Mouse (Mus musculus): ENCODE measurements around the gene 4930415O20Rik. TPM values are rescaled to one million over a fixed set of nuclear protein-coding genes. Genes with fewer than 3 reads are reported as not detected.

Gene 4930415O20Rik
- polyA plus RNA-seq, 1 experiment from 2014 or later: not detected

DNA sequence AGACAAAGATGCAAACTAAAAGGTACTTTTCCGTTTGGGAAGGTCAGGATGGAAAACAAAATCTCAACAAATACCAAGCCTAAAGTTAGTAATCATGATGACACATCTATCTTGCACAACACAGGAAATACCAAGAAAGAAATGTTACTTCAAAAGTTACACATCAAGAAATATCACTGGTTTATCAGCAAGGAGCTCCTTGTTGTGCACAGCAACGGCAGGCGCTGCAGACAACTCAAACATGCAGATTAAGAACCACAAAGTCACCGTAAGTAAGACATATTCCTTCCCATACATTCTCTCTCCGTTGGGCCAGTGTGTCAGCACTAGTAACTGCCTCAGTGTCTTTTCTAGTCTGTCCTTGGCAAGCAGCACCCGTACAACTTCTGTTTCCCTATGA is 29.7 kb upstream of the 4930415O20Rik start:
- Histone ChIP-seq H3K9ac (replicated peaks) (no peak overlapping the region), H3K9me3 (no peaks in the 10 kb centered on the region), H3K27me3 (no peaks in the 10 kb centered on the region), H3K27ac (no peak overlapping the region), H3K4me2 (replicated peaks) (no peak overlapping the region), H3K36me3 (peaks cover 55% of the 10 kb centered on the region), H3K4me1 (replicated peaks) (no peaks in the 10 kb centered on the region), H3K4me3 (replicated peaks) (no peak overlapping the region)
- 94% methylated on average over 6 of the region's 6 CpGs for WGBS
- ATAC-seq: no peak

DNA sequence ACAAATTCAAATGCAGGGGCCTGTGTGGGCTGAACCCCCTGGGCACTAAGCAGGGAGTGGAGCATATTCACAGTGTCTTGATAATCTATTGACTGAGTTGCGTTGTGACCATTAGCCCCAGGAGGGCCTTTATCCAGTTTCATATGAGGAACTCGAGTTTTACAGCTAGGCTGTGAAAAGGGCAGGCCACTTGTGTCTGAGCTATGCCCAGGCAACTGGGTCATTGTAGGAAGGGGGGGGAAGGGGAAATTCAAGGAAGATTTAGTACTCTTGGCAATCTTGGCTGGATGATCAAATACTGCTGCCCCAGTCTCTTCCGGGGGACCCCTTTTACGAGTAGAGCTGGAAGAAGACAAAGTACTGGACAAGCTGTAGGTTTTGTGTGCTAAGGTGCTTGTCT is 27.5 kb upstream of the 4930415O20Rik start:
- no peak overlapping the region for H3K9ac ChIP-seq (replicated peaks)
- H3K36me3 ChIP-seq: peaks cover 76% of the 10 kb centered on the region
- H3K27me3 ChIP-seq: no peaks in the 10 kb centered on the region
- no peaks in the 10 kb centered on the region for H3K4me1 ChIP-seq (replicated peaks)
- no peak for ATAC-seq
- 88% methylated on average over 4 of the region's 4 CpGs for WGBS
- no peak overlapping the region for H3K4me2 ChIP-seq (replicated peaks)
- no peaks in the 10 kb centered on the region for H3K9me3 ChIP-seq
- H3K4me3 ChIP-seq (replicated peaks): no peak overlapping the region
- no peak overlapping the region for H3K27ac ChIP-seq

DNA sequence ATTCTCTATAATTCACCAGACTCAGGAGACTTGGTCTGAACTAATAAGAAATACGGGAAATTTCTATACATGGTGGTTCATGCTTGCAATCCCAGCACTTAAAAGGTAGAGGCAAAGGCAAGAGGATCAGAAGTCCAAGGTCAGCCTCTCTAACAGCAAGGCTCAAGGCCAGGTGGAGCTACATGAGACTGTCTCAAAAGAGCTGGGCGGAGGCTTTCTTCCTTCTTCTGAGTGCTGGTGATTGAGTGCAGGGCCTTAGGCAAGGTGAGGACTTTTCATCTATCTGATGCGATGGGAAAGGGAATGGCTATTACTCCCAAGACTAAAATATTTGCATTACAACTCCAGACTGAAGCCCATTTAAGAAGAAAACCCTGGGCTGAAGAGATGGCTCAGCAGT is 25.7 kb upstream of the 4930415O20Rik start:
- no peaks in the 10 kb centered on the region for H3K9me3 ChIP-seq
- no peak overlapping the region for H3K4me3 ChIP-seq (replicated peaks)
- no peaks in the 10 kb centered on the region for H3K4me1 ChIP-seq (replicated peaks)
- no peak overlapping the region for H3K4me2 ChIP-seq (replicated peaks)
- WGBS: 98% methylated on average over 3 of the region's 3 CpGs
- no peak overlapping the region for H3K9ac ChIP-seq (replicated peaks)
- no peak overlapping the region for H3K27ac ChIP-seq
- H3K27me3 ChIP-seq: no peaks in the 10 kb centered on the region
- no peak for ATAC-seq
- H3K36me3 ChIP-seq: peaks cover 78% of the 10 kb centered on the region

DNA sequence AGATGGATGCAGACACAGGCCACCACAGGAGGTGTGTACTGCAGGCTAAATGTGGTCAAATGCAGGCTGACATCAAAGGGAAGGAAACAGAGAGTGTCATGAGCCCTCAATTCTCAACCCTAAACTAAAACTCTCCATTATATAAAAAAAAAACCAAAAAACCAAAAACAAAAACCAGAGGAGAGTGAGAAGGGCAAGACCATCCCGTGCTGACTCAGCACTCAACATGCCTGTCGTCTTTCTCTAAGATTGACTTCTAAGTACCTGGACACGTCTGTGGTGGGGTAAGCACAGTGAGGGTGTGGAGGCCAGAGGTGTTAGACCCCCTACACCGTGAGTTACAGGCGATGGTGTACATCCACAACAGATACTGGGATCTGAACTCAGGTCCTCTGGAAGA is 24.0 kb upstream of the 4930415O20Rik start:
- H3K9me3 ChIP-seq: no peaks in the 10 kb centered on the region
- 93% methylated on average over 5 of the region's 5 CpGs for WGBS
- H3K4me1 ChIP-seq (replicated peaks): no peaks in the 10 kb centered on the region
- H3K4me2 ChIP-seq (replicated peaks): no peak overlapping the region
- no peaks in the 10 kb centered on the region for H3K27me3 ChIP-seq
- ATAC-seq: no peak
- no peak overlapping the region for H3K4me3 ChIP-seq (replicated peaks)
- no peak overlapping the region for H3K9ac ChIP-seq (replicated peaks)
- H3K27ac ChIP-seq: no peak overlapping the region
- peaks cover 86% of the 10 kb centered on the region for H3K36me3 ChIP-seq

DNA sequence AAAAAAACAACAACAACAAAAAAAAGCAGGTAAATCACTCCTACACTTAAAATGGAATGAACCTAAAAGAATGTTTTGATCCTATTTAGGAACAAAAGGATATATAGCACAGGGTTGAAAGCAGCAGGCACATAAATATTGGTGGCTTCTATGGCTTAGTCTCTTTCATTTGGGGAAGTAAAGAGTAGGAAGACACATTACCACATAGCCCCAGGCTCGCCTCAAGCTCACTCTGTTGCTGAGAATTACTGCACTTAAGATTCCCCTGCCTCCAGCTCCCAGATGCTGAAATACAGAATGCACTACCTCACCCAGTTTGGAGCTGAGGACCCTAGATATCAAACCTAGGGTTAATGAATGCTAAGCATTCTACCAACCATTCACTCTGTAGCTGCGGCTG is 18.0 kb upstream of the 4930415O20Rik start:
- no peaks in the 10 kb centered on the region for H3K27me3 ChIP-seq

DNA sequence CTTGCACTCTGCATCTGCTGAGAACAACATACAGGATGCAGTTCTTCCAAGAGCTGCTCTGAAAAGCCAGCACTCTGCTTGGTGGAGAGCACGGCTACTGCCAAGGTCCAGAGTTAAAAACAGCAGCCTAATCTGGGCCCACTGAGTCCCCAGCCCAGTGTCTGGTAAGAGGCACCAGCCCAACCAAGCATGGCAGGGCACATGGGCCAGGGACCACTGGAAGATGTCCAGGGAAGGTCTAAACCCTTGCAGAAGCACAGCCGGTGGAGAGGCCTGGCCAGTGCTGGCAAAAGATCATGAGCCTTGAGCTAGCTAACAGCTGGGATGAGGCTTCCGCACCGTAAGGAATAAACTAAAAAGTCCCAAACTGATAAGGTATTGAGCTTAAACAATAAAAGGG is 14.9 kb upstream of the 4930415O20Rik start:
- H3K9ac ChIP-seq (replicated peaks): no peak overlapping the region
- H3K27me3 ChIP-seq: no peaks in the 10 kb centered on the region
- no peaks in the 10 kb centered on the region for H3K9me3 ChIP-seq
- H3K4me1 ChIP-seq (replicated peaks): no peaks in the 10 kb centered on the region
- no peak for ATAC-seq
- no peak overlapping the region for H3K4me3 ChIP-seq (replicated peaks)
- no peak overlapping the region for H3K27ac ChIP-seq
- WGBS: 92% methylated on average over 4 of the region's 4 CpGs
- peaks cover 71% of the 10 kb centered on the region for H3K36me3 ChIP-seq
- no peak overlapping the region for H3K4me2 ChIP-seq (replicated peaks)

More for the DNA sequence above, 18.0 kb upstream of the 4930415O20Rik start:
- Histone ChIP-seq H3K9me3 (no peaks in the 10 kb centered on the region), H3K4me2 (replicated peaks) (no peak overlapping the region), H3K4me1 (replicated peaks) (no peaks in the 10 kb centered on the region), H3K36me3 (peaks cover 69% of the 10 kb centered on the region), H3K9ac (replicated peaks) (no peak overlapping the region), H3K4me3 (replicated peaks) (no peak overlapping the region), H3K27ac (no peak overlapping the region)
- ATAC-seq: no peak
- 95% methylated on average over 2 of the region's 2 CpGs for WGBS

DNA sequence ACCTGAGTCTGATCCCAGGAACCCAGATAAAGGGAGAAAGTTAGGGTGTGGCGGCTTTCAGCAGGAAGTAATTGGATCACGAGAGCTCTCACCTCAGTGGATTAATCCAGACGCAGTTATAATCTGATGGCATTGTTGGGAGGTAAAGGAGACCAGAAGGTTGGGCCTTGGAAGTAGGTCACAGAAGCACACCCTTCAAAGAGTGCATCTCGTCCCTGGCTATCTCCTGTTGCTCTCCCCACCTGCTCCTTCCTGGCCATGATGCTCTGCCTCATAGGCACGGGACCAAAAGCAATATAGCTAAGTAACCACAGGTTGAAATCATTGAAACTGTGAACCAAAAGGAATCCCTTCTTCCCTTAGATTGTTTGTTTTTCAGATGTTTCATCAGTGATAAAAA is 13.6 kb upstream of the 4930415O20Rik start:
- no peaks in the 10 kb centered on the region for H3K9me3 ChIP-seq
- peaks cover 58% of the 10 kb centered on the region for H3K36me3 ChIP-seq
- H3K27ac ChIP-seq: no peak overlapping the region
- no peak overlapping the region for H3K4me2 ChIP-seq (replicated peaks)
- no peak overlapping the region for H3K9ac ChIP-seq (replicated peaks)
- H3K27me3 ChIP-seq: no peaks in the 10 kb centered on the region
- 88% methylated on average over 5 of the region's 5 CpGs for WGBS
- ATAC-seq: no peak
- no peaks in the 10 kb centered on the region for H3K4me1 ChIP-seq (replicated peaks)
- H3K4me3 ChIP-seq (replicated peaks): no peak overlapping the region

DNA sequence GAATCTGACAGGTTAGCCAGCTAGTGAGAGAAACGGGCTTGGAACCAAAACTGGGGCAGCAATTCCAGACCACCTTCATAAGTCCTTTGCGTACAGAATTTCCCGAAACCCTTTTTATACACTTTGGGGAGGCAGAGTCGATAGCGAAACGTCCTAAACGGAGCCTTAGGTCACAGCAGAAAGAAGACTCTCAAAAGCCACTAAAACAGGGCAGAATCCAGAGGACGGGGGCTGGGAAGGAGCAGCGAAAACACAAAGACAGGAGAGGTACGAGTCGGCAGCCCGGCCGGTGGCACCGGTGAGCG is 3.9 kb upstream of the 4930415O20Rik start:
- Histone ChIP-seq H3K9me3 (no peaks in the 10 kb centered on the region), H3K27me3 (no peaks in the 10 kb centered on the region), H3K4me3 (replicated peaks) (peak overlapping the region; percentile 90), H3K4me1 (replicated peaks) (peaks cover 40% of the 10 kb centered on the region), H3K27ac (peak overlapping the region; percentile 94), H3K4me2 (replicated peaks) (peak overlapping the region; percentile 75), H3K36me3 (peaks cover 12% of the 10 kb centered on the region), H3K9ac (replicated peaks) (peak overlapping the region; percentile 95)
- WGBS: under 1% methylated on average over 15 of the region's 15 CpGs
- ATAC-seq: no peak

DNA sequence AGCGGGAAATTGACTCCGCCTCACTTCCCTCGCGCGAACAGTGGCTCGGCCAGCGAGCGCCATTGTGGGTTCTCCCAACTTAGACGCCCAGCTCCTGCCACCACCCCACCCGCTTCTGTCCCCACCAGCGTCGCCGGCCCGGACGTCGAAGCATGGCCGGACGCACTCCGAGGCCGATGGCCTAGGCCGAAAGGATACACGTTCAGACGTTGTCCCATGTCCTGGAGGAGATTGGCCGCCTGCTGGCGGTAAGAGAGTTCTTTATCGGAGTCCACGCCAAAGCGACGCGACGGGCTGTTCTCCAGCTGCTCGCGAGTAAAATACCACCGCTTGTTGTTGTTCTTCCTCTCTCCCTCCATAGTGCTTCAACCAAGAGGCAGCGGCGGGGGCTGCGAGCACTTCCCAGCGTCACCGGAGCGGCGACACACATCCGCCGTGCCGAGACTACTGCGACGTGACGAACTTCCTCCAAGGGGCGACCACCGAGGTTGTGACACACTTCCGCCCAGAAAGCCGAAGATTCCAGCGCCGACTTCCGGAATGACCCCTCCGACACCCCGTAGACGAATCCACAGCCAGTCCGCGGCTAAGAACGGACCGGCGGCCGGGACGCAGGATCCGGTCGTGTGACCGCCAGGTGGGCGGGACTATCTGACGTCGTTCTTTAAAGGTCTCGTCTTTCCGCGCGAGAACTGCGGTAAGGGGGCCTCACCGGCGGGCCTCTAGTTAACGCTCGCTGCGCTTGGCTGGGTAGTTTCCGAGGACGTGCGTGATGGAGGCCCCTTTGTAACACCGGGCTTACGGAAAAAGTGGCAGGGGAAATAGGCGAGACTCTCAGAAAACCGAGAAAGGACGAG is 3.3 kb upstream of the 4930415O20Rik start:
- under 1% methylated on average over 88 of the region's 88 CpGs for WGBS

DNA sequence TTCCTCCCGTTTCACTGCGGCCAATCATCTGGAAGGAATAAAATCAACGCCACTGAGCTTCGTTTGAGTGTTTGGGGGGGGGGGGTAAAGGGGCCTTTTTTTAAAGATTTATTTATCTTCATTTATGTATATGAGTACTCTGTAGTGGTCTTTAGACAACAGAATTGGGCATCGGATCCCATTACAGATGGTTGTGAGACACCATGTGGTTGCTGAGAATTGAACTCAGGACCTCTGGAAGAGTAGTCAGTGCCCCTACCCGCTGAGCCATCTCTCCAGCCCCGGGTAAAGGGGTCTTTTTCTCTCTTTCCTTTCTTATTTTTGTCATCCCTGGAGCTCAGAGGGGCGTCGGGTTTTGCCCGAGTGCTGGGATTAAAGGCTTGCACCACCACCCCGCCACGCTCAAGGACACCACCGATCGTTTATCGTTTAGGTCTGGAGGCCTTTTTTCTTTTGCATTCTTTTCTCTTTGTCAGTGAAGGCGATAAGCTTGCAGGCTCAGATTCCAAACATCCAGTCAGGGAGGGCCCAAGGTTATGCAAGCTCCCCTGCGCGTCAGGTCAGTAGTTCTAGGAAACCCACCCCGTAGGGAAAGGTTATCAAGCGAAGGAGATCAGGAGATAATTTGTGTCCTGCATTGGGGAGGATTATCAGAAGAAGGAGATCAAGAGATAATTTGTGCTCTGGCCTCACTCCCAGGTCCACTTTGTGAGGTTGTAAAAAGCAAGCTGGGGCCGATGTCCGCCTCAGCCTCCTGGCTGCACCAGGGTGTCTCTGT is 2.4 kb upstream of the 4930415O20Rik start:
- peak; percentile 17; the same call in 1 of the 2 replicates for ATAC-seq
- H3K4me1 ChIP-seq (replicated peaks): peaks cover 37% of the 10 kb centered on the region
- no peaks in the 10 kb centered on the region for H3K27me3 ChIP-seq
- peak overlapping the region; percentile 81 for H3K4me2 ChIP-seq (replicated peaks)
- H3K36me3 ChIP-seq: peaks cover 2% of the 10 kb centered on the region
- no peaks in the 10 kb centered on the region for H3K9me3 ChIP-seq
- 12% methylated on average over 22 of the region's 22 CpGs for WGBS
- H3K9ac ChIP-seq (replicated peaks): peak overlapping the region; percentile 78
- peak overlapping the region; percentile 88 for H3K27ac ChIP-seq
- H3K4me3 ChIP-seq (replicated peaks): peak overlapping the region; percentile 55

More for the DNA sequence above, 3.3 kb upstream of the 4930415O20Rik start:
- Histone ChIP-seq H3K4me3 (replicated peaks) (peak overlapping the region; percentile 90), H3K4me1 (replicated peaks) (peaks cover 40% of the 10 kb centered on the region), H3K9ac (replicated peaks) (peak overlapping the region; percentile 95), H3K36me3 (peaks cover 12% of the 10 kb centered on the region), H3K4me2 (replicated peaks) (peak overlapping the region; percentile 81), H3K27ac (peak overlapping the region; percentile 94), H3K27me3 (no peaks in the 10 kb centered on the region), H3K9me3 (no peaks in the 10 kb centered on the region)
- peak; percentile 98 for ATAC-seq

DNA sequence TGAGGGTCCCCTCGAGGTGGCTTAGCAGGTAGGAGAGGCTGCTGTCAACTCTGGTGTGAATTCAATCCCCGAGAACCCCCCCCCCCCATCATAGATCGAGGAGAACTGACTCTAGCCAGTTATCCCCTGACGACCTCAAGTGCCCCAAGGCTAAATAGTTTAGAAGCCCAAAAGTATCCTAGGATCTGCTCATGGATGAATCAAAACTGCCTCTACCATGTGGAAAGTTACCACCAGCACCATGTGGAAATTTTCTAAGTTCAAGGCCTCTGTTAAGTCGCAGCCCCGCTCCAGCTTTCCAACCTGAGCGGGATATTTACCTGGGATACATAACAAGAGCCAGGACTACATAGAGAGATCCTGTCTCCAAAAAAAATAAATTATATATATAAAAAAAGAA is 1.6 kb upstream of the 4930415O20Rik start:
- no peaks in the 10 kb centered on the region for H3K9me3 ChIP-seq
- peak overlapping the region; percentile 81 for H3K4me2 ChIP-seq (replicated peaks)
- WGBS: 69% methylated on average over 7 of the region's 7 CpGs
- ATAC-seq: no peak
- H3K4me3 ChIP-seq (replicated peaks): peak overlapping the region; percentile 55
- H3K27ac ChIP-seq: 0 out of 2 replicates have a peak overlapping the region, but pooled peaks have one; percentile 88
- no peaks in the 10 kb centered on the region for H3K36me3 ChIP-seq
- H3K9ac ChIP-seq (replicated peaks): peak overlapping the region; percentile 78
- H3K27me3 ChIP-seq: no peaks in the 10 kb centered on the region
- peaks cover 31% of the 10 kb centered on the region for H3K4me1 ChIP-seq (replicated peaks)

DNA sequence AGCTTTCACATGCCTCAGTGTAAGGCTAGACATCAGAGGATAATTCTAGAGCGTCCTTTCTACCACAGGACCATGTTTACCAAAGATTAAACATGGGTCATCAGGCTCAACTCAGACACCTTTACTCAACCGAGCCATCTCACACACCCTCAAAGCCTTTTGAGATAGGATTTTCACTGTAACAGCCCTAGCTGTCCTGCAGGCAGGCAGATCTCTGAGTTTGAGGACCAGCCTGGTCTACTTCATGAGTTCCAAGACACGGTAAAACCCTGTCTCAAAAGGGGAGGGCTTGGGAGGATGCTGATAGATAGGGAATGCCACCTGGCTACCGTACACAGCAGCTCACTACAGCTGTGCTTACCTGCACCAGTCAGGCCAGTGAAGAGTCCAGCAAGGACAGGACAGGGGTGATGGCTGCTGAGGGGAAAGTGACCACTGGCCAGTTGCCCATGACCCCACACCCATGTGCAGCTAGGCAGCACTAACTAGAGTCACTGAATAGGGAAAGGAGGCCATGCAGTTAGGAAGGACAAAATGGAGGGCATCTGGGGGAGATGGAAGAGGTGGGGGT is 924 bp upstream of the 4930415O20Rik start:
- ATAC-seq: no peak
- Histone ChIP-seq H3K4me2 (replicated peaks) (no peak overlapping the region), H3K4me1 (replicated peaks) (peaks cover 26% of the 10 kb centered on the region), H3K27me3 (no peaks in the 10 kb centered on the region), H3K27ac (no peak overlapping the region), H3K9ac (replicated peaks) (no peak overlapping the region), H3K36me3 (no peaks in the 10 kb centered on the region), H3K9me3 (no peaks in the 10 kb centered on the region), H3K4me3 (replicated peaks) (no peak overlapping the region)
- WGBS: 85% methylated on average over 4 of the region's 4 CpGs
